Mouse (Mus musculus): ENCODE measurements around the gene Lman2l.

- TF ChIP-seq CTCF (IDR thresholded peaks at IDR 0.05; ENCODE audit: borderline replicate concordance, insufficient read depth, low read depth, low read length) (no peak), POLR2A (IDR thresholded peaks at IDR 0.05; ENCODE audit: borderline replicate concordance, insufficient read depth, low read length) (no peak)
These were observed 11.5 kb downstream of the Lman2l start for GRCm38 (mm10) chr1:36433616-36434015.
